Mouse (Mus musculus): ENCODE results near the gene Ehbp1. TPM values are rescaled to one million over a fixed set of nuclear protein-coding genes. Genes with fewer than 3 reads are reported as not detected.

Gene Ehbp1
- polyA plus RNA-seq, 1 experiment: 24.8 TPM

DNA sequence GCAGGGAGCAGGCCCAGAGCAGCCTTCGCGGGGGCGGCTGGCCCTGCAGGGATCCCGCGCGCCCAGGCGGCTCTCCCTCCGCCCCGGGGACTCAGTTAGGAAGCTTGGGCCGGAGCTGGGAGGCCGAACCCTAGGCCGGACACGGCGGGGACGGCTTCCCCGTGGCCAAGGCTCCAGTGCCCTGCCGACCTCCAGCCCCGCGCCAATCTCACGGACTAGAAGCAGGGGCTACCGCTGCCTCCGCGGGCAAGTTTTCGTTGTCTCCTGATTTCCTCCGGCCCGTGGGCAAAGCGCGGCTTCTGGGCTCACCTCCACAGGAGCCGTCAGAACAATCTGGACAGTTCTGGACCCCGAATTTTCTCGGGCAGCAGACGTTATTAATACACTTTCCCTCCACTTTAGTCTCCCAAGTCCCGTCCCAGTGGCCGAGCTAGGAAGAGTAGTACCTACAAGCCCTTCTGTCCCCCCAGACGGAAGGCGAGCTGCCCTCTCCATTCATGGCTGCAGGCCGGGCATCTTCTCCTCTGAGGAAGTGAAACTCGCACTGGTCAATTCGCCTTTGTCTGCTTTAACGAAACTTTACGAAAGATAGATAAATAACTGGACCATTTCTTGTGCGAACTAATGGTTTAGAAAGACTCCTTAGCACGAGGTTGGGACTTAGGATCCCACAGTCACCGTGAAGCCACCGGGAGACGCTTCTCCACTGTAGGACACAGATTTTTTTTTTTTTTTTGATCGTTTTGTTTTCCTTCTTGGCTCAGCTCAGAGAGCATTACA lies 348.3 kb downstream of the Ehbp1 start:
- TF ChIP-seq CTCF (IDR thresholded peaks at IDR 0.05; ENCODE audit: borderline replicate concordance, insufficient read depth, low read depth, low read length) (no peak), POLR2A (IDR thresholded peaks at IDR 0.05; ENCODE audit: borderline replicate concordance, insufficient read depth, low read length) (no peak)
- WGBS: 12% methylated on average over 47 of the region's 47 CpGs
- Histone ChIP-seq H3K27ac (ENCODE audit: insufficient read depth, low read length) (no peak overlapping the region), H3K4me3 (replicated peaks; ENCODE audit: insufficient read depth, low read depth, low read length) (no peak overlapping the region), H3K4me1 (ENCODE audit: control insufficient read depth, insufficient read depth, low read length) (no peaks in the 10 kb centered on the region), H3K27me3 (ENCODE audit: control insufficient read depth, insufficient read depth, low read length) (peaks cover 26% of the 10 kb centered on the region)
- DNase-seq: peak; percentile 14 to 55

- no peak overlapping the region for H3K27ac ChIP-seq (ENCODE audit: insufficient read depth, low read length)
- DNase-seq: peak in 1 of 2 experiments; percentile 20
- 10% methylated on average over 96 of the region's 96 CpGs for WGBS
- H3K27me3 ChIP-seq (ENCODE audit: control insufficient read depth, insufficient read depth, low read length): peaks cover 26% of the 10 kb centered on the region
- no peak overlapping the region for H3K4me3 ChIP-seq (replicated peaks; ENCODE audit: insufficient read depth, low read depth, low read length)
- H3K4me1 ChIP-seq (ENCODE audit: control insufficient read depth, insufficient read depth, low read length): no peaks in the 10 kb centered on the region
- TF ChIP-seq POLR2A (IDR thresholded peaks at IDR 0.05; ENCODE audit: borderline replicate concordance, insufficient read depth, low read length) (no peak), CTCF (IDR thresholded peaks at IDR 0.05; ENCODE audit: borderline replicate concordance, insufficient read depth, low read depth, low read length) (no peak)
Measured at GRCm38 (mm10) chr11:21992761-21993596, 349.1 kb downstream of the Ehbp1 start.

- DNase-seq: no peak
- TF ChIP-seq CTCF (IDR thresholded peaks at IDR 0.05; ENCODE audit: borderline replicate concordance, insufficient read depth, low read depth, low read length): no peak
- no peak for TF ChIP-seq POLR2A (IDR thresholded peaks at IDR 0.05; ENCODE audit: borderline replicate concordance, insufficient read depth, low read length)
- peaks cover 7% of the 10 kb centered on the region for H3K27me3 ChIP-seq (ENCODE audit: control insufficient read depth, insufficient read depth, low read length)
- H3K4me3 ChIP-seq (replicated peaks; ENCODE audit: insufficient read depth, low read depth, low read length): no peak overlapping the region
- WGBS: 82% methylated on average over 1 of the region's 1 CpGs
- no peaks in the 10 kb centered on the region for H3K4me1 ChIP-seq (ENCODE audit: control insufficient read depth, insufficient read depth, low read length)
- H3K27ac ChIP-seq (ENCODE audit: insufficient read depth, low read length): no peak overlapping the region
Measured at GRCm38 (mm10) chr11:21988398-21988946, 353.6 kb downstream of the Ehbp1 start.

DNA sequence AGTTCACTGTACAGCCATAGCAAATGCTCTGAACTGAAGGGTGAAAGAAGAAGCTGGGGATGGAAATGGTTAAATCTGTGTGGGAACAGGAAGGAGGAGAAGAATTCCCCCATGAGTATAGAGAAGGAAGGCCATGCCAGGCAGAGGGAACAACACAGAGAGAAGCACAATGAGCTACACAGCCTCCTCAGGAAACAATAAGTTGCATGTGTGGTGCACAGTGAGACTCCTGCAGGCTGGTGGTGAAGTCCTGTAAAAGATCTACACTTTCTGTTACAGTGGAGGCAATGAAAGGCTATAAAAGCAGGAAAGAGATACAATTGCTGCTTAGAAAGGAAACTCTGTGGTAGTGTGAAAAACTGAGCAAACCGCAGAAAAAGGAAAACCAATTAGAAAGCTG lies 357.0 kb downstream of the Ehbp1 start:
- no peak for DNase-seq
- WGBS: 79% methylated on average over 1 of the region's 1 CpGs
- H3K4me1 ChIP-seq (ENCODE audit: control insufficient read depth, insufficient read depth, low read length): no peaks in the 10 kb centered on the region

DNA sequence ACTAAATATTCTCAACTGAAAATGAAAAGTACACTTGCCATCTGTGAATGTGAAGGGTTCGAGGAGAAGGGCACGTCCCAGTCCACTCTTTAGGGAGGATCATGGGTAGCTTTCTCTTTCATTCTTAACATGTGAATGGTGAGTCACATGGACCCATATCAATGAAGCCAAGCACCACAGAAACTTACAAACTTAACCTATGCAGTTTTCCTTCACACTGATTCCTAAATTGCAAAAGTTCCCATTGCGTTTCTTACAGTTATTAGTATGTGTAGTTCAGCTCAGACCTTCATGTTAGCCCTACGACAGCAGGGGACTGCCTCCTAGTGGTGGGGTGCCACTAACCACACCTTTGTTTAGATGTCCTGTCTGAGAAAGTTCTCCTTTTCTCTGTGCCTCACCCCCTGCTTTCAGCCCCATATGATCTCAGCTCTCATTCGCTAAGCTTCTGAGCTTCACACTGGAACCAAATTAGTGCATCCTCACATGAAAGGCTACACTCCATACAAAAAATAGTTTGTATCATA lies 368.0 kb downstream of the Ehbp1 start:
- H3K27me3 ChIP-seq (ENCODE audit: control insufficient read depth, insufficient read depth, low read length): no peaks in the 10 kb centered on the region
- no peak overlapping the region for H3K4me3 ChIP-seq (replicated peaks; ENCODE audit: insufficient read depth, low read depth, low read length)
- no peak for DNase-seq
- TF ChIP-seq CTCF (IDR thresholded peaks at IDR 0.05; ENCODE audit: borderline replicate concordance, insufficient read depth, low read depth, low read length) (no peak), POLR2A (IDR thresholded peaks at IDR 0.05; ENCODE audit: borderline replicate concordance, insufficient read depth, low read length) (no peak)
- no peaks in the 10 kb centered on the region for H3K4me1 ChIP-seq (ENCODE audit: control insufficient read depth, insufficient read depth, low read length)
- 76% methylated on average over 5 of the region's 5 CpGs for WGBS
- H3K27ac ChIP-seq (ENCODE audit: insufficient read depth, low read length): no peak overlapping the region

More for the DNA sequence above, 357.0 kb downstream of the Ehbp1 start:
- Histone ChIP-seq H3K4me3 (replicated peaks; ENCODE audit: insufficient read depth, low read depth, low read length) (no peak overlapping the region), H3K27me3 (ENCODE audit: control insufficient read depth, insufficient read depth, low read length) (no peaks in the 10 kb centered on the region; the same call in 1 of the 2 replicates), H3K27ac (ENCODE audit: insufficient read depth, low read length) (no peak overlapping the region)
- TF ChIP-seq CTCF (IDR thresholded peaks at IDR 0.05; ENCODE audit: borderline replicate concordance, insufficient read depth, low read depth, low read length): no peak
- no peak for TF ChIP-seq POLR2A (IDR thresholded peaks at IDR 0.05; ENCODE audit: borderline replicate concordance, insufficient read depth, low read length)

DNA sequence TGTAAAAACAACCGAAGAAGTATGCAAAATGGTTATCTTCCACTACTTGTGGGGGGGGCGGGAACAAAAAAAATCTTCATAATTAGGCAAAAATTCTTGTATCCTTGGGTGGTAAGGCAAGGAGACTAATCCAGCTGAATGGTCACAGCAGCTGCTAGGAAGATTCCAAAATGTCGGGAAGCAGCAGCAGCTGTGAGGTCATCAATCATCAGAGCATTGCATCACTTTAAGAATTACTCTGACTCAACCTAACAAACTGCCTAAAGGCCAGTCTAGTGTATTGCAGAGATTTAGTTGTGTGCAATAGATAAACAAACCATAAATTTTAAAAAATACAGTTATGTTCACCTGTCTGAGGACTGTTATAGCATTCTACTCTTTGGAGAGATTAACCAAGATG lies 368.5 kb downstream of the Ehbp1 start:
- TF ChIP-seq CTCF (IDR thresholded peaks at IDR 0.05; ENCODE audit: borderline replicate concordance, insufficient read depth, low read depth, low read length): no peak
- DNase-seq: no peak
- WGBS: 74% methylated on average over 3 of the region's 3 CpGs

DNA sequence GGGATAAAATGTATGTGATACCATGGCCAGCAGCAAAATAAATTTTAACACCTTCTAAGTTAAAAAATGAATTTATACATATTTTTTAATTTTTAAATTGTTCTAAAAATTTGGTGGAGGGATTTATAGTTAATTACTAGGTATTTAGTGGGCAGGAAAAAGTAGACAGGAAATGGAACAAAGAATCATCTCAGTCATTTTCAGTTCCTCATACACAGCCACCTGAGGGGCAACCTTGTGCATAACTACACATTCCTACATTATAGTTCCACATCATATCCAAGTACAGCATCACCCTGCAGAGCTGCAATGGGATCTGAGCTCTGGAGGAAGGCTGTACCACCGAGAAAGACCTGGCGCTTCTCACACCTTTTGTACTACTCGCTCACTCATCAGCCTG lies 373.2 kb downstream of the Ehbp1 start:
- no peak overlapping the region for H3K4me3 ChIP-seq (replicated peaks; ENCODE audit: insufficient read depth, low read depth, low read length)
- 93% methylated on average over 3 of the region's 3 CpGs for WGBS
- no peak for DNase-seq
- no peaks in the 10 kb centered on the region for H3K4me1 ChIP-seq (ENCODE audit: control insufficient read depth, insufficient read depth, low read length)
- TF ChIP-seq CTCF (IDR thresholded peaks at IDR 0.05; ENCODE audit: borderline replicate concordance, insufficient read depth, low read depth, low read length) (no peak), POLR2A (IDR thresholded peaks at IDR 0.05; ENCODE audit: borderline replicate concordance, insufficient read depth, low read length) (no peak)
- H3K27me3 ChIP-seq (ENCODE audit: control insufficient read depth, insufficient read depth, low read length): no peaks in the 10 kb centered on the region
- no peak overlapping the region for H3K27ac ChIP-seq (ENCODE audit: insufficient read depth, low read length)

More for the DNA sequence above, 368.5 kb downstream of the Ehbp1 start:
- no peak overlapping the region for H3K4me3 ChIP-seq (replicated peaks; ENCODE audit: insufficient read depth, low read depth, low read length)
- no peak overlapping the region for H3K27ac ChIP-seq (ENCODE audit: insufficient read depth, low read length)
- H3K4me1 ChIP-seq (ENCODE audit: control insufficient read depth, insufficient read depth, low read length): no peaks in the 10 kb centered on the region
- no peaks in the 10 kb centered on the region for H3K27me3 ChIP-seq (ENCODE audit: control insufficient read depth, insufficient read depth, low read length)

Other genes with a start within 250 kb of the Ehbp1 start
- 6.1 and 6.6 TPM in 2 replicates for gene Tmem17, start 169.8 kb upstream of the Ehbp1 start, polyA plus RNA-seq (2012; rRNA removed)